Mouse (Mus musculus): ENCODE results near the gene Trim34a. TPM values are rescaled to one million over a fixed set of nuclear protein-coding genes. Genes with fewer than 3 reads are reported as not detected.
"Not testable (repeated sequence)": the region's sequence is repeated elsewhere in the genome, so short reads cannot be mapped to it uniquely, and the experiment has no call there.

Gene Trim34a
- polyA plus RNA-seq, 1 experiment from 2014 or later = 2.4 TPM

DNA sequence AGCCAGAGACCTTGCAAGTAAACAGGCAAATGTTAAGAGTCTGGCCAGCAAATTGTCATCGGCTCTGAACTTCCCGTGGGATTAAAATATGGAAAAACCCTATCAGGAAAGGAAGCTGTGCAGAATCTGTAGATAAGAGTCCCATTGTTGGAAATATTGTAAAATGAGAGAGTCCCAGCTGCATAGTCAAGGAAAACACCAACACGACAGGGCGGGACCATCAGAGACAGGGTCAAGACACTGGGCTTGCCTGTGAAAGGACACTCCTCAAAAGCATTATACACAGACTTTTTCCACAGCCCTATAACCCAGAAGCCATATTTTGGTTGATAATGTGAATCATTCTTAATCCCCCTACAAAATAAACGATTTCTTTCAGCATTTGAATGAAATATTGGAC is 21.1 kb downstream of the Trim34a start:
- not testable (repeated sequence) for H3K4me2 ChIP-seq; H3K27me3 ChIP-seq (replicated peaks); H3K9ac ChIP-seq; ATAC-seq (ENCODE audit: insufficient read depth, low FRiP score, low read depth); H3K4me1 ChIP-seq; H3K27ac ChIP-seq; H3K36me3 ChIP-seq; H3K4me3 ChIP-seq (replicated peaks); H3K9me3 ChIP-seq
- 80% methylated on average over 5 of the region's 5 CpGs for WGBS

DNA sequence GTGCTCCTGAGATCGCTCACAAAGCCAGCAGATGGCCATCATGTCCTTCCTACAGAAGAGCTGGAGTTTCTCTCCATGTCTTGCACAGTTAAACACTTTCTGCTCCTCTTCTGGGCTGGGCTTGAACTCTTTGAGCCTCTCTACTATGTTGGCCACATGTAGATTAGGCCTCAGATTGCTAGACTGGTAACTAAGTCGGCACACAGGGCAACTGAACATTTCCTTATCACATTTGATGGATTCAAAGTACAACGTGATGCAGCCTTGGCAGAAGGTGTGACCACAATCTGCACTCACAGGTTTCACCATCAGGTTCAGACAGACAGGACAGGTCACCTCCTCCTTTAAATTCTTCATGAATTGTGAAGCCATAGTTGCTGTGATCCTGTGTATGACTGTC is 35.1 kb downstream of the Trim34a start:
- H3K36me3 ChIP-seq; H3K9me3 ChIP-seq; H3K27me3 ChIP-seq (replicated peaks); H3K4me2 ChIP-seq; H3K4me1 ChIP-seq; ATAC-seq (ENCODE audit: insufficient read depth, low FRiP score, low read depth); H3K4me3 ChIP-seq (replicated peaks); H3K27ac ChIP-seq; H3K9ac ChIP-seq: not testable (repeated sequence)
- WGBS = 79% methylated on average over 3 of the region's 3 CpGs

DNA sequence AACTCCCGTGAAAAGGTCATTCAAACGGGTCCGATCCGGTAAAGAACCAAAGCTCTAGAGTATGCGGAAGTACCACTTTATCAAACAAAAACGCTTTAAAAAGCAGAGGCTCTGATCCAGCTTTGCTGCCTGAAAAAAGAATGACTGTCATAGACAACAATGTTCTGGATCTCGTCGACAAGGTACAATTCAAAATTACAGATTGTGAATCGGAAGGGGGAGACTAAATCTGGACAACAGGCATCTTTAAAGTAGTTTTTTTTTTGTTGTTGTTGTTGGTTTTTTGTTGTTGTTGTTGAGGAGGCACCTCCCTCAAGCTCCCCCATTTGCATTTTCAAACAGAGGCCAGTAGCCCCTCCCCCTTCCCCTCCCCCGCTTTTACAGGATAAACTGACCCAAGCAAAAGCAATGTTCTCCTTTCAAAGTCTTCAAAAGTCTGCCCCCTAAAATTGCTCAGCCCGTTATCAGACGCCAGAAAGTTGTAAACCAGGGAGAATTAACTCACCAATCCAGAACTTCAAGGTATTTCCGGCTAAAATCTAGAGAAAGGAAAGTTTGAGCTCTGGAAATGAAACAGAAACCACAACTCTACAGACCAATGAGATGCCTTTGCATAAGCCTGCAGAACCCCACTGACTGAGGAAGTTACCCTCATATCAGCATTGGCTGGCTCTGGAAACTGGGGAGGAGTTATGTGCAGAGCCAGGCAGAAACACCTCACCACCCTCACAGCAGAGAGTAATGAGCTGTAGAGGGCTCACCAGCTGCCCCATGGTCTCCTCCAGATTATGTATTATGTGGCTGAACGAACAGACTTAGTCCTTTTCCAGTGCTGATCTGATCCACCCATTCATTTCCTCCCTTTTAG is 43.6 kb downstream of the Trim34a start, which contains the start of gene Trim5:
Gene Trim5 (minus strand): TSS at position 519 of the 868 bp plus-strand sequence.
- ATAC-seq (ENCODE audit: insufficient read depth, low FRiP score, low read depth) = peak; percentile 84
- H3K36me3 ChIP-seq; H3K27me3 ChIP-seq (replicated peaks); H3K9ac ChIP-seq; H3K4me1 ChIP-seq; H3K9me3 ChIP-seq; H3K27ac ChIP-seq: not testable (repeated sequence)
- 29% methylated on average over 14 of the region's 14 CpGs for WGBS
- peak within 1 kb of the TSS; percentile 26 for H3K4me3 ChIP-seq (replicated peaks)
- peak within 1 kb of the TSS; percentile 35 for H3K4me2 ChIP-seq

DNA sequence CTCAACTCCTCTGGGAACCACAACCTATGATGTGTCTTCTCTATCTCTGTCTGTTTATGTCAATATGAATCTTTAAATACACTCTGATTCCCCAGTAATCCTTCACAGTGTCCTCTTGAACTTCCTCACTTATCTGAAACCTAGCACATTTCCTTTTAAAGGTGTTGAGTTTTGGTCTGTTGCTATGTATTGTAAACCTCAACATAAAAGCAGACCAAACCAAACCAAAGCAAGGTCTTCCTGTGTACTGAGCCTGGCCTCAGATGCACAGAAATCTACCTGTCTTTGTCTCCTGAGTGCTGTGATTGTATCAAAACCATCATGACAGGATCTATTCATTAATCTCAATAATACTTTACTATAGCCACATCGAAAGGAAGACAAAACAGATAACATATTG is 46.4 kb downstream of the Trim34a start:
- no peak overlapping the region for H3K4me2 ChIP-seq
- H3K27me3 ChIP-seq (replicated peaks) = no peaks in the 10 kb centered on the region
- no peak for ATAC-seq (ENCODE audit: insufficient read depth, low FRiP score, low read depth)
- no peak overlapping the region for H3K9ac ChIP-seq
- H3K36me3 ChIP-seq = no peaks in the 10 kb centered on the region
- no peak overlapping the region for H3K4me3 ChIP-seq (replicated peaks)
- H3K9me3 ChIP-seq = no peaks in the 10 kb centered on the region
- no peaks in the 10 kb centered on the region for H3K4me1 ChIP-seq
- H3K27ac ChIP-seq = no peak overlapping the region
- 95% methylated on average over 1 of the region's 1 CpGs for WGBS

DNA sequence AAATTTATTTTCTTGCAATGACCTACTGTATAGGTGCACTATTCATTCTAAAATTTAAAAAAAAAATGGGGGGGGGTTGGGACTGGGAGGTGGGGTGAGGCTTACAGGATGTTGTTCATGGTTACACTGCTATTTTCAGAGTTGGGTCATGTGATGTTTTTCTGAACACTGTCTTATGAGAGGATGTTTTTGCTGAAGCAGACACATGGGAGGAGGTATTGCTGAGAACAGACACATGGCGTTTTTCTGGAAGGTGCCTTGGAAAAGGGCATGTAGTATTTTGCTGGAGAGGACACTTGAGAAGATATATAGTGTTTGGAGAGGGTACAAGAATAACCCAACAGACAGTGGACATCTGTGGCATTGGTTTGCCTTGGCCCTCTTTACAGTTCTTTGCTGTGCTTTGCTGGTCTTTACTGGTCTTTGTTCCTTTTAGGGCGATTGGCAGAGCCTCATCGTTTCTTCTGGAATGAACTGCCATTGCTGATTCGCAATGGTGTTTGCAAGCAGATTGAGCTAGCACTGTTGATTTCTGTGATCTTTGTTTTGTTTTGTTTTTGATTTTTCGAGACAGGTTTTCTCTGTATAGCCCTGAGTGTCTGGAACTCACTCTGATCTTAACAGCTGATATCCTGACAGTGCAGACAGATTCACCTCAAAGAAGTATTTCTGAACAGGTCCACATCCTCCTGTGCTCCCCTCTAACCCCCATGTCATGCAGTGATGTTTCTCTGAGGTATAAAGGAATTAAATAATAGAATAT is 47.6 kb downstream of the Trim34a start:
- Histone ChIP-seq H3K4me1 (no peaks in the 10 kb centered on the region), H3K4me3 (replicated peaks) (no peak overlapping the region), H3K9ac (no peak overlapping the region), H3K4me2 (no peak overlapping the region), H3K27ac (no peak overlapping the region), H3K9me3 (no peaks in the 10 kb centered on the region), H3K27me3 (replicated peaks) (no peaks in the 10 kb centered on the region), H3K36me3 (no peaks in the 10 kb centered on the region)
- WGBS = 84% methylated on average over 5 of the region's 5 CpGs
- ATAC-seq (ENCODE audit: insufficient read depth, low FRiP score, low read depth) = no peak

Other genes with a start within 250 kb of the Trim34a start
- not detected in 2 replicates for gene Olfr638, start 245.7 kb upstream of the Trim34a start, polyA plus RNA-seq (2015; fragmentation: Nextera tagmentation; extraction: Ambion mirVana)
- not detected in 2 replicates for gene Olfr639, start 227.2 kb upstream of the Trim34a start, polyA plus RNA-seq (2015; fragmentation: Nextera tagmentation; extraction: Ambion mirVana)
- gene Olfr640, start 218.9 kb upstream of the Trim34a start, polyA plus RNA-seq (2015; fragmentation: Nextera tagmentation; extraction: Ambion mirVana) = not detected in 2 replicates
- gene Olfr641, start 209.0 kb upstream of the Trim34a start, polyA plus RNA-seq (2015; fragmentation: Nextera tagmentation; extraction: Ambion mirVana) = not detected in 2 replicates
- not detected in 2 replicates for gene Olfr642, start 191.8 kb upstream of the Trim34a start, polyA plus RNA-seq (2015; fragmentation: Nextera tagmentation; extraction: Ambion mirVana)
- gene 4930516K23Rik, start 183.0 kb upstream of the Trim34a start, polyA plus RNA-seq (2015; fragmentation: Nextera tagmentation; extraction: Ambion mirVana) = not detected in 2 replicates
- gene Olfr644, start 172.6 kb upstream of the Trim34a start, polyA plus RNA-seq (2015; fragmentation: Nextera tagmentation; extraction: Ambion mirVana) = not detected in 2 replicates
- gene Olfr645, start 159.0 kb upstream of the Trim34a start, polyA plus RNA-seq (2015; fragmentation: Nextera tagmentation; extraction: Ambion mirVana) = not detected in 2 replicates
- not detected in 2 replicates for gene Olfr646, start 139.6 kb upstream of the Trim34a start, polyA plus RNA-seq (2015; fragmentation: Nextera tagmentation; extraction: Ambion mirVana)
- gene Ubqln5, start 114.6 kb upstream of the Trim34a start, polyA plus RNA-seq (2015; fragmentation: Nextera tagmentation; extraction: Ambion mirVana) = not detected in 2 replicates
- gene Olfr643, start 107.1 kb upstream of the Trim34a start, polyA plus RNA-seq (2015; fragmentation: Nextera tagmentation; extraction: Ambion mirVana) = not detected in 2 replicates
- gene Ubqln3, start 101.2 kb upstream of the Trim34a start, polyA plus RNA-seq (2015; fragmentation: Nextera tagmentation; extraction: Ambion mirVana) = not detected in 2 replicates
- not detected in 2 replicates for gene Ubqlnl, start 93.9 kb upstream of the Trim34a start, polyA plus RNA-seq (2015; fragmentation: Nextera tagmentation; extraction: Ambion mirVana)
- not detected in 2 replicates for gene Olfm5, start 79.6 kb upstream of the Trim34a start, polyA plus RNA-seq (2015; fragmentation: Nextera tagmentation; extraction: Ambion mirVana)
- gene Olfr648, start 61.1 kb upstream of the Trim34a start, polyA plus RNA-seq (2015; fragmentation: Nextera tagmentation; extraction: Ambion mirVana) = 0.24 and 0.26 TPM in 2 replicates
- not detected in 2 replicates for gene Olfr649, start 48.5 kb upstream of the Trim34a start, polyA plus RNA-seq (2015; fragmentation: Nextera tagmentation; extraction: Ambion mirVana)
- 0.97 and 1.1 TPM in 2 replicates for gene Trim6, start 25.7 kb upstream of the Trim34a start, polyA plus RNA-seq (2015; fragmentation: Nextera tagmentation; extraction: Ambion mirVana)
- gene Trim5, start 43.6 kb downstream of the Trim34a start, polyA plus RNA-seq (2015; fragmentation: Nextera tagmentation; extraction: Ambion mirVana) = 0.50 and 0.61 TPM in 2 replicates
- 6.2 TPM in 2 replicates for gene Trim12a, start 71.0 kb downstream of the Trim34a start, polyA plus RNA-seq (2015; fragmentation: Nextera tagmentation; extraction: Ambion mirVana)
- 0.06 TPM in 1 of 2 replicates, not detected in the other for gene Trim34b, start 85.0 kb downstream of the Trim34a start, polyA plus RNA-seq (2015; fragmentation: Nextera tagmentation; extraction: Ambion mirVana)
- 2.4 and 2.5 TPM in 2 replicates for gene Trim12c, start 108.9 kb downstream of the Trim34a start, polyA plus RNA-seq (2015; fragmentation: Nextera tagmentation; extraction: Ambion mirVana)
- 0.19 and 0.33 TPM in 2 replicates for gene Trim30b, start 125.4 kb downstream of the Trim34a start, polyA plus RNA-seq (2015; fragmentation: Nextera tagmentation; extraction: Ambion mirVana)
- gene Trim30c, start 156.4 kb downstream of the Trim34a start, polyA plus RNA-seq (2015; fragmentation: Nextera tagmentation; extraction: Ambion mirVana) = 0.35 and 0.54 TPM in 2 replicates
- 1.8 and 2.2 TPM in 2 replicates for gene Trim30a, start 220.7 kb downstream of the Trim34a start, polyA plus RNA-seq (2015; fragmentation: Nextera tagmentation; extraction: Ambion mirVana)

All from stomach, embryonic 15.5 days (tissue).